Mouse (Mus musculus): ENCODE measurements around the gene Fap.

The Fap gene

GRCm38 (mm10) chr2:62573753-62574159, at the start of gene Fap:
TSS of gene Fap (minus strand) at chr2:62574075.
- no peak for DNase-seq (ENCODE audit: inconsistent ontology term)

DNA sequence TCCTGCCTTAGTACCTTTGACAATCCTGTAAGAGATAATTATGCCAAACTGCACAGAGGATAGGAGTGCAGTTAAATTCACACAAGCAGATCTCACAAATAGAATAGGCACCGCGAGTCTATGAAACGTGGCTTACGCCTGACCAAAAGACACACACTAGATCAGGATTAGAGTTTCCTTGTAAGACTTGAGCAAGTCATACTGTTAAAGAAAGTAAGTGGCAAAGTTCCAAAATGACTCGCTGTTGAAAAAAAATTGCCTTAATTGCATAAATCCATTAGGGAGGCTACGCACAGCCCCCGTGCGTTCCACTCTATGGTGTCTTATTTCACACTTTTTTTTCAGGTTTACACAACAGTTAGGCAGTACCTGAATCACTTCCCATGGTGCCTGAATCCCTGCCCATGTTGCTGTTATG, 49.2 kb upstream of the Fap start:
- DNase-seq (ENCODE audit: inconsistent ontology term) = no peak

- DNase-seq (ENCODE audit: inconsistent ontology term) = no peak
These were observed 45.8 kb upstream of the Fap start for GRCm38 (mm10) chr2:62619679-62620078.

GRCm38 (mm10) chr2:62618934-62619341, 45.1 kb upstream of the Fap start:
- no peak for DNase-seq (ENCODE audit: inconsistent ontology term)

DNA sequence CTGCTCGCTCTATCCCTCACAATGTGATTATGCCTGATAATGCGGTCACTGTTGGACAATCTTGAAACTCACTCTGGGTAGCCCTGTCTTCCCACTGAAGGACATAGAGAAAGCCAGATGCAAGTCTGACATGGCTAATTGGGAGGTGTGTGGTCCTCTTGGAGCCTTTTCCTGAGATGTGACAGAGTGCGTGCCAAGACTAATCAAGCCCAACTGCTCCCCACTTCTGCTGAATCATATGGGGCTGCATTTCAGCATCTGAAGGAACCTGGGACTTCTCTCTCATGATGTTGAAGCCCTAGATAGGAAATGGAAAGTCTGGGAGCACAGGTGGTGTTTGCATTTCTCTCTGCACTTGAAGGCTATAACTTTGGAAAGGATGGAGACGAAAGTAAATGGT, 39.3 kb upstream of the Fap start:
- no peak for DNase-seq (ENCODE audit: inconsistent ontology term)

GRCm38 (mm10) chr2:62606205-62606604, 32.3 kb upstream of the Fap start:
- DNase-seq (ENCODE audit: inconsistent ontology term) = no peak

GRCm38 (mm10) chr2:62603530-62603929, 29.7 kb upstream of the Fap start:
- DNase-seq (ENCODE audit: inconsistent ontology term) = peak; percentile 20

- no peak for DNase-seq (ENCODE audit: inconsistent ontology term)
These were observed 22.7 kb upstream of the Fap start for GRCm38 (mm10) chr2:62596586-62596985.

DNA sequence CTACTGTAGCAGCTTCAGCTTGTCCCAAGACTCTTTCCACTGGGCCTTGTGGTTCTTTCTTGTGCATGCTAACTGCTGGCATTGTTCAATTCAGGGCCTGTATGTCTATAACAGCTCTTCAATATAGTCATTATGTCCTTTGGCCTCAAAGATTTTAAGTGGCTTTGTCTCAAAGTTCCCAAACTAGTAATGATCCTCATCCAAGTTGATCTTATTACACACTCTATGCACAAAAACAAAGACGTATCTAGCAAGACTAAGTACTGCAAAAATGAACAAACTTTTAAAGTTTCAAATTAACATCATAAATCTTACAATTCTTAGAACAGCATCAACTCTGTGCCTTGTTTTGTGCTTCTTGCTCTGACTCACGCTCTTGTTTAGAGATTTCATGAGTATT, 20.6 kb upstream of the Fap start:
- peak; percentile 66 for DNase-seq (ENCODE audit: inconsistent ontology term)

GRCm38 (mm10) chr2:62591555-62591954, 17.7 kb upstream of the Fap start:
- no peak for DNase-seq (ENCODE audit: inconsistent ontology term)

GRCm38 (mm10) chr2:62589333-62589732, 15.5 kb upstream of the Fap start:
- DNase-seq (ENCODE audit: inconsistent ontology term) = no peak

GRCm38 (mm10) chr2:62585769-62586168, 11.9 kb upstream of the Fap start:
- DNase-seq (ENCODE audit: inconsistent ontology term) = no peak

DNA sequence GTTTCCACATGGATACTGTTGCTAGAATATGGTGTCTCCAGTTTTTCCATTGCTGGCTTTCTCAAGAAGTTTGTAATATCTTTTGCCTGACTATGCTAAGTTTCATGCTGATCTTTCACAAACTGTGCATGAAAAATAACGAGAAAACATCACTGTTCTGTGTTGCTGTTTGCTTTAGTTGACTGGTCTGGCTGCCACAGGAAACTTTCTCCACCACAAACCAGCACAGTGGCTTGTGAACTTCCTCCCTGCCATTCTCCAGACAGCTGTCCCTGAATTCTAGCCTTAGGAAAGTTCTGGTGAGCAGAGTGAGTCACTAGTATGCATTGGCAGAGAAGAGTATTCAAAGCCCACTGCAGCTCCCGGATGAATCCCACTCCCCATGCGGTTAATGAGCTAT, 1.1 kb upstream of the Fap start:
- DNase-seq (ENCODE audit: inconsistent ontology term) = peak; percentile 45

DNA sequence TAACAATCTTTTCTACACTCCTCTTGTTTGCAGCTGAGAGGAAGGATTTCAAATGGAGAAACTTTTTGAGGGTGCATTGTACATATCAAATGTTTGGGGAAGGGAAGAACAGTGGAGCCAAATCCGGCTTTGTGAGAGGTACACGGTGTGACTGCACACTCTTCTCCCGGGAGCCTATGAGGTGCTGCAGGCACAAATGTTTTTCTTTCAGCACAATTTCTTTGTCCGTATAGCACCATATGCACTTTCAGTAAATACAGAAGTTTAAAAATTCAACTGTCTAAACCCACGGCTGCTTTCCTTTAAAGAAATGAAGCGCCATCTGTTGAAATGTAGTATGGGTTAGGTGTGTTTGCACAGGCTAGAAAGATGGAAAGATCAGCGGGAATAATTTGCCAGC, 375 bp upstream of the Fap start:
- no peak for DNase-seq (ENCODE audit: inconsistent ontology term)

DNA sequence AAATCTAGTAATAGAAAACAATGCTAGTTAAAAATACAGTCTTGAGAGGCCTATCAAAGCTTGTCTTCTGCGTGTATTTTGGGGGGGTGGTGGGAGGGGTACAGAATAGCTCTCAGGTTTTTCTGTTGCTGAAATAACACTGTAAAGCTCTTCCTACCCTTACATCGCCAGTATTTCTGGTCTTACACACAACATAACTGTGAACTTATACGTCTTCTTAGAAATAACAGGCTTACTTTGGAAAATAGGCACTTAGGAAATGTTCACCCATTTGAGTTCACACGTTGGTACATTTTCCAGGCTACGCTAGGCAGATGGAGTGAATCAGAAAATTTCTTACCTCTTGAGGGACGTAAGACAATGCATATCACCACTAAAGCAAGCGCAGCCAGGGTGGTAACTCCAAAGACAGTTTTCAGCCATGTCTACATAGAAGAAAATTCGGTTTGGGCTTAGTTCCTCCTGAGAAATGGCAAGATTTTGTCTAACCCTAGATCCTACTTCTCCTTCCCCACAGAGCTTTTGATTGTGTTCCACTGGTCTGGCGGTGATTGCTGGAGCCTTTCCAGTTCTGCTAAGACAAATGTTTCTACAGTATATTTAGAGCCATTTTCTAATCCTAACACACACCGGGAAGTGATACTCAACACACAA, 649 bp downstream of the Fap start:
- no peak for DNase-seq (ENCODE audit: inconsistent ontology term)

GRCm38 (mm10) chr2:62564687-62565086, 9.2 kb downstream of the Fap start:
- no peak for DNase-seq (ENCODE audit: inconsistent ontology term)

GRCm38 (mm10) chr2:62562661-62563485, 11.0 kb downstream of the Fap start:
- peak; percentile 82 for DNase-seq (ENCODE audit: inconsistent ontology term)

DNA sequence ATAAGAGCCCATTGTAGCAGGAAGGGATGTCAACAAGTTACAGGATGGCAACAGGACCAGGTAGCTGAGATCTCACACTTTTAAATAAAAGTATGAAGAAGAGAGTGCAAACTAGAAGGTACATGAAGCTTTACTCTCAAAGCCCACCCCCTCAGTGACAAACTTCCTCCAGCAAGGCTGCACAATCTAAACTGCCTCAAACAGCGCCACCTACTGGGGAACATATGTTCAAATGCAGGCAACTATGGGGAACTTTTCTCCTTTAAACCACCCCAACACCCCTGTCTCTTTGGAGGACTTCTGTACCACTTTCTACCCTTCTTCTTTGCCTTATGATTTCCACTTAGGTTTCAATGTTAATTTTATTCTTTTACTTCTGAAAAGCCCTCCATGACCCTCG, 16.5 kb downstream of the Fap start:
- no peak for DNase-seq (ENCODE audit: inconsistent ontology term)

- no peak for DNase-seq (ENCODE audit: inconsistent ontology term)
These were observed 17.5 kb downstream of the Fap start for GRCm38 (mm10) chr2:62556349-62556748.

DNA sequence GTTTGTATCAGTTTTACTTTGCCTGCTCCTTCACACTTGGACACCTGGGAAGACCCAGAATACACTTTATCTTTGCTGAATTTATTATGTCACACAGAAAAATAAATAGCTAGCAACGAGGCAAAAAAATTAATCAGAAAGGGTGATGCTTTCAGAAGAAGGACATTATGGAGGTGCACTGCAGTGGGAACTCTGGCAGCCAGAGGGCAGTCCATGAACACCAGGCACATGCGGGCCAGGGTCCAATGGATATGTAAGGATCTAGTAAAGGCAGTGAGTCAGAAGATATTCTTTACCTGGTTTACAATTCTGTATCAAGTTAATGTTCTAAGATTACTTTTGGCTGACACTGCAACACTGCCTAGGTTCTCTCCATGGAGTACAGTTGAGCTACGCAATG, 24.2 kb downstream of the Fap start:
- no peak for DNase-seq (ENCODE audit: inconsistent ontology term)

- no peak for DNase-seq (ENCODE audit: inconsistent ontology term)
These were observed 24.7 kb downstream of the Fap start for GRCm38 (mm10) chr2:62549131-62549530.

DNA sequence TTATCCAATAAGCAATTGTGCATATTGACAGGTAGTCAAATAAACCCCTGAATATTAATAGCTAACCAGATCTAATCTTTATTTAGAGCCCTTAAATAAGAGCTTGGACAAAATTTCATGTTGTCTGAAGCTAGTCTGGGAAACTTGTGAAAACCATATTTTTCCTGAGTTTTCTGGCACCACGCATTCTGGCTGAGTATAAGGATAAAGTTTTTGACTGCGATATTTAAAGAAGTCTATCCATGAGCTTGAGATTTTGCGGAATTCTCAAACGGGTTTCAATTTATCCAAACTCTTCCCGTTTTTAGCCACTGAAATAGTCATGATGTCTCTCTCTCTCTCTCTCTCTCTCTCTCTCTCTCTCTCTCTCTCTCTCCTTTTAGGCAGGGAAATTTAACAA, 25.8 kb downstream of the Fap start:
- DNase-seq (ENCODE audit: inconsistent ontology term) = no peak

GRCm38 (mm10) chr2:62535483-62535882, 38.4 kb downstream of the Fap start:
- DNase-seq (ENCODE audit: inconsistent ontology term) = no peak

Data from Muller cell, postnatal 12 days (primary cell).